Mouse (Mus musculus) sigmoid colon, adult 10 weeks (tissue): ENCODE data around the gene Fpgs. TPM values are rescaled to one million over a fixed set of nuclear protein-coding genes. Genes with fewer than 3 reads are reported as not detected.

Experiments used
- polyA plus RNA-seq: library from polyadenylated mRNA; stranded (reverse); fragments of 350-450 nt; fragmentation: Illumina TruSeq; extraction: RNeasy Lipid Tissue Mini Kit (QIAGEN cat#74804); gene quantifications from one replicate; pipeline ENCODE4 v1.2.3, GENCODE M21; 2014; ENCODE audit warnings: low read depth, low replicate concordance

Gene Fpgs
- 1.1 TPM for polyA plus RNA-seq

DNA sequence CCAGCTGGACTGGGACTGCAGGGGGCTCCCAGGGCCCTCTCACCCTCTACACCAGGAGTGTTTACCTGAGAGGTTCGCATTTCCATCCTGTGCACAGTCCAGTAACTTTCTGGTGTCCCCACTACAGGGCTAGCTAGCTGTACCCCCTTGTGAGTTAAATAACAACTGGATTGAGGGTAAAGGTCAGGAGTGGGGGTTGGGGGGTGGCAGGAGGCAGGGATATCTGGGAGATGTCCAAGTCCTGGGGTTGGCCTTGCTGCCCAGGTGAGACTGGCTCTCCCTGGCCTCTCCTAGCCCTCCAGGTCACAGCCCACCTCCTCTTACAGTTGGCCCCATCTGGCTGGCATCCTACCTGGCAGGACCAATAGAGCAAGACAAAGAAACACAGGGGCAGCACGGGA is at the start of gene Fpgs:
Gene Fpgs, minus strand, starts transcription at position 125 of the 401 bp plus-strand sequence.

DNA sequence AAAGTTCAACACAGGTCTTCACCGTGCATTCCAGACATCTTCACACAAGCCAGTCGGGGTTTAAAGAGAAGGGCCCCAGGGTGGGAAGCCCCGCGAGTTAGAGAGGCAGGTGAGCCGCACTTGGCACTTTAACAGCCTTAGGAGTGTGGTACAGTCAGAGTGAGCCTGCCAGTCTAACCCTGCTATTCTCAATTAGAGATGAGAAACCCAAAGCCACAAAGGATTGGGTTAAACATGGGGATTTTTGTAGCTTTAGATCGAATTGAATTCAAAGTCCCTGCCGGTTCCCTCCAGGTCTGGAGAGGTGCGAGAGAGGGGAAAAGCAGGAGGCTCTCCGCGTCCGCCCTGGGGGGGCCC is 36.9 kb upstream of the Fpgs start, which contains the start of gene 6330409D20Rik:
Gene 6330409D20Rik, minus strand, starts transcription at position 101 of the 357 bp plus-strand sequence.

DNA sequence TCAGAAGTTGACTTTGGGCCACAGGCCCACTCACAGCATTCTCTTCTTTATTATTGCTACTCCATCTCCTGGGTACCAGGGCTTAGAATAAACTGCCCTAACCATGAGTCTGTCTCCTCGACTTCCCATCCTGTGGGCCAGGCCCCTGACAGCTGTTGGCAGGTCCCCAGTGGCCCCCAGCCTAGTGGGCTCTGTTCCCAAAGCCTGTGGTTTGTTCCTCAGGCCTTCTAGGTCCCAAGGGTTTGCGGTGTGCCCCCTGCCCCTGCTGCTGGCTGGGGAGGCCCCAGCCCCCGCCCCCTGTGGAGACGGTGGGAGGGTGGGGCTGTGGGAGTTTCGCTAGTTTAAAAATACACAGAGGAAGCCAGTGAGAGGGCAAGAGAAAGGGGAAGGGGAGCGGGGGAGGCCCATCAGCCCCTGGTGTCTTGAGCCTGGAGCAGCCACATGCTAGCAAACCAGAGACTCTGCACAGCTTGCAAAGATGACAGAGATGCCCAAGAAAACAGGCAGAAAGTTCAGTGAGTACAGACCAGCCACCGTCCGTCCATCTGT is 16.8 kb upstream of the Fpgs start, which contains the start of gene Sh2d3c:
Gene Sh2d3c, plus strand, starts transcription at position 375 of the 549 bp plus-strand sequence.

DNA sequence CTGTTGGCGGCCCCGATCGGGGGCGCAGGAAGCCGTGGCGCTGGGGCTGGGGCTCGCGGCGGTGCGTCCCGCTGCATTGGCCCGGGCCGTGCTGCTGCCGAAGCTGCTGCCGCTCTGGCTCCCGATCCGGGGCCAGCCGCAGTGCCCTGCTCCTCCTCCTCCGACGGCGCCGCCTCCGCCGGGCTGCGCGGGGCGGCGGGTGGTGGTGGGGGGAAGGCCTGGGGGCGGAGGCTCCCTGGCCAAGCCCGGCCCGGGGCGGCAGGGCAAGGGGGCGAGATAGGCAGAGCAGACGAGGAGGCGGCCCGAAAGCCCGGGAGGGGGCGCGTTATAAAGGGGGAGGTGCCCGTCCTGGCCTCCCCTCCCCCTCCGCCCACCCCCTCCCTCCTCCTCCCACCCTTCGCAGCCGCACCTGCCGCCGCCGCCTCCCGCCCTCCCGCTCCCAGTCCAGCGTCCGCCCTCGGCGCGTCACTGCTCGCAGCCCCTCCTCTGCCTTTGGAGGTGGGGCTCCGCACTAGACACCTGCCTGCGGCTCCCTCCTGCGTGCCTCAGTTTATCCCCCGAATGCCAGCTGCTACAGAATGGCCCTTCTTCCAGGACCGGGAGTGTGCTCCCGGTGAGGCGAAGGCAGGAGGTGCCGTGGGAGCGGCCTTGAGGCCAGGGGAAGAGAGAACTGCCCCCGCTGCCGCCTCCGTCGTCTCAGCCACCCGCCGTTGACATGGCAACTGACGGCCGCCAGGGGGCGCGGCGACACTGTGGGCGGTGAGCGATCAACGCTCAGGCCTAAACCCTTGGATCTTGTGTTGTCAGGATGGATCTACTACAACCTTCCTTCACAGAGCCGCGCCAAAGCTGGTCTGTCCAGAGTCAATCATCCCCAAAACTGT is 9.2 kb upstream of the Fpgs start, which contains the start of gene Cdk9:
Gene Cdk9, minus strand, starts transcription at position 143 of the 884 bp plus-strand sequence.

DNA sequence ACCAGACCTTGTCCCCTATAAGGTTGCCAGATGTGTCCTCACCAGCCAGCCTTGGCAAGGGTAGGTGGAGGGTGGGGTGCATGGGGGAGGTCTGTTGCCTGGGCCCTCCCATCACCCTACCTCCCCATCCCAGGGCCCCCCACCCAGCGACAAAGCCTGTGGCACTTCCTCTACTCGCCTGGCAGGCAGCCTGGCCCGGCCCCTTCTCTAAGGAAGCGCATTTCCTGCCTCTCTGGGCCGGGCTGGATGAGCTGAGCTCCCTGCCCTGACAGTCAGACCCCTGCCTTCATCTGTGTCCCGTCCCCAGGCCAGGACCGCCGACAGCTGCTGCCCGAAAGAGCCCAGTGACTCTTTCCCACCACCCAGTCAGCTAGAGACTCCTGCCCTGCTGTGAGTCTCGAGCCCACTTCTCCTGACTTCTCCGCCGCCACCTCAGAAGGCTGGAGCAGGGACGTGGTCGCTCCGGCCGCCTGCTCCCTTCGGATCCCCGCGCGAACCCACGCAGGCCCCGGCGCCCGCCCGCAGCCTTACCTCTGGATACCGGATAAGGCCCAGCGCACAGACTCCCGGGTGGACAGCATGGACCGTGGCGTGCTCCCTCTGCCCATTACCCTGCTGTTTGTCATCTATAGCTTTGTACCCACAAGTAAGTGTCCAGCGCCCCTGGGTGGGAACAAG is 57.4 kb downstream of the Fpgs start, which contains the start of gene Eng:
Gene Eng, plus strand, starts transcription at position 217 of the 678 bp plus-strand sequence.

Other genes starting within 250 kb of the Fpgs start
- 20.4 TPM for gene Fam102a, start 168.8 kb downstream of the Fpgs start, polyA plus RNA-seq
- 3.8 TPM for gene Dpm2, start 133.3 kb downstream of the Fpgs start, polyA plus RNA-seq
- gene Pip5kl1, start 129.3 kb downstream of the Fpgs start, polyA plus RNA-seq: not detected
- not detected for gene 9430097D07Rik, start 128.5 kb downstream of the Fpgs start, polyA plus RNA-seq
- 8.4 TPM for gene St6galnac4, start 117.0 kb downstream of the Fpgs start, polyA plus RNA-seq
- gene St6galnac6, start 104.4 kb downstream of the Fpgs start, polyA plus RNA-seq: 109 TPM
- 1.3 TPM for gene Ak1, start 82.4 kb downstream of the Fpgs start, polyA plus RNA-seq
- 2.1 TPM for gene Eng, start 57.5 kb downstream of the Fpgs start, polyA plus RNA-seq
- gene Cdk9, start 8.9 kb upstream of the Fpgs start, polyA plus RNA-seq: 50.0 TPM
- 0.63 TPM for gene Sh2d3c, start 16.9 kb upstream of the Fpgs start, polyA plus RNA-seq
- not detected for gene 6330409D20Rik, start 36.9 kb upstream of the Fpgs start, polyA plus RNA-seq
- 1.7 TPM for gene Tor2a, start 53.1 kb upstream of the Fpgs start, polyA plus RNA-seq
- gene Ttc16, start 71.5 kb upstream of the Fpgs start, polyA plus RNA-seq: 0.41 TPM
- gene Ptrh1, start 71.6 kb upstream of the Fpgs start, polyA plus RNA-seq: 3.2 TPM
- not detected for gene Cfap157, start 80.3 kb upstream of the Fpgs start, polyA plus RNA-seq
- 12.2 TPM for gene Stxbp1, start 143.1 kb upstream of the Fpgs start, polyA plus RNA-seq
- gene Fam129b, start 172.0 kb upstream of the Fpgs start, polyA plus RNA-seq: 1.3 TPM